Mouse (Mus musculus): ENCODE data around the gene Gm26938. TPM values are rescaled to one million over a fixed set of nuclear protein-coding genes. Genes with fewer than 3 reads are reported as not detected.

Gene Gm26938
- polyA plus RNA-seq, 1 experiment from 2014 or later = 0.31 TPM

- 58% methylated on average over 12 of the region's 12 CpGs for WGBS
- no peak for DNase-seq (ENCODE audit: extremely low spot score, low spot score)
- peak overlapping the region; percentile 85 for H3K27ac ChIP-seq
- no peaks in the 10 kb centered on the region for H3K27me3 ChIP-seq (ENCODE audit: poor library complexity, severe bottlenecking)
- H3K36me3 ChIP-seq (replicated peaks) = peaks cover 28% of the 10 kb centered on the region
- peaks cover 73% of the 10 kb centered on the region for H3K4me1 ChIP-seq
- H3K9me3 ChIP-seq = no peaks in the 10 kb centered on the region
- peak overlapping the region; percentile 38 for H3K4me3 ChIP-seq
These were observed 27.9 kb downstream of the Gm26938 start for GRCm38 (mm10) chr5:139798168-139798900.

DNA sequence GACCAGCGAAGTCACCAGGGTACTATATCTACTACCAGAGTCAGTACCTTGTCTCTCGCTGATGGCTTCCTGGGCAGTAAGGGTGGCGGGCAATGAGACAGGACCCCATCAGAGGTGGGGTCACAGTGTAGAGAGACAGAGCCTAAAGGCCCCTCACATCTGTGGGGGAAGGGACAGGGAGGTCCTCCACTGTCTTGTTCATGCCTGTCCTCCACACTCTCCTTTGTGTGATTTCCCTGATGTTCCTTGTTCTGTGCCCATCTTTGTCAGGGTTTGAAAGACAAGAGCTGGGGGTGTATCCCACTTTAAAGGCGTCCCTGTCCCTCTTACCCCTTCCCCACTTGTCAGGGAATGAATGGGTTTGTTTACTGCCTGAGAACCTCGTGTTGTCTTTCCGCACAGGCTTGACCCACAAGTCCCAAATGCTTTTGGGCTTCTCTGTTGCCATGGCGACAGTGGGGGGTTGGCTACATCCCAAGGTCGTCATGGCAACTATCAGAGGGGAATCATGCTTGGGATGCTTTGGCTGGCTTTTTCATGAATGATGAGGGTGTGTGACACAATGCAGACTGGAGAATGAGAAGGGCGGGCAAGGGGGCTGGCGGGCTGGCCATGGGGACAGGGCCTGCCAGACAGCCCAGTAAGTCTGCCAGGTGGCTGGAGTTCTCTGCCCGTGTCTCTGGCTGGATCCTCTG lies 28.6 kb downstream of the Gm26938 start:
- Histone ChIP-seq H3K27me3 (ENCODE audit: poor library complexity, severe bottlenecking) (no peaks in the 10 kb centered on the region), H3K4me1 (peaks cover 71% of the 10 kb centered on the region), H3K27ac (peak overlapping the region; percentile 85), H3K9me3 (no peaks in the 10 kb centered on the region), H3K4me3 (peak overlapping the region; percentile 38), H3K36me3 (replicated peaks) (peaks cover 28% of the 10 kb centered on the region)
- 36% methylated on average over 11 of the region's 11 CpGs for WGBS
- peak; percentile 79 for DNase-seq (ENCODE audit: extremely low spot score, low spot score)

- no peaks in the 10 kb centered on the region for H3K9me3 ChIP-seq
- H3K36me3 ChIP-seq (replicated peaks) = peaks cover 25% of the 10 kb centered on the region
- H3K4me1 ChIP-seq = peaks cover 76% of the 10 kb centered on the region
- 47% methylated on average over 13 of the region's 13 CpGs for WGBS
- DNase-seq (ENCODE audit: extremely low spot score, low spot score) = peak; percentile 44
- H3K27me3 ChIP-seq (ENCODE audit: poor library complexity, severe bottlenecking) = no peaks in the 10 kb centered on the region
- H3K4me3 ChIP-seq = peak overlapping the region; percentile 38; the same call in 1 of the 2 replicates
- H3K27ac ChIP-seq = peak overlapping the region; percentile 85
These were observed 29.3 kb downstream of the Gm26938 start for GRCm38 (mm10) chr5:139796900-139797299.

GRCm38 (mm10) chr5:139796001-139796620 lies 30.1 kb downstream of the Gm26938 start:
- H3K4me3 ChIP-seq = no peak overlapping the region
- DNase-seq (ENCODE audit: extremely low spot score, low spot score) = no peak
- H3K27ac ChIP-seq = peak overlapping the region; percentile 85
- peaks cover 19% of the 10 kb centered on the region for H3K36me3 ChIP-seq (replicated peaks)
- H3K27me3 ChIP-seq (ENCODE audit: poor library complexity, severe bottlenecking) = no peaks in the 10 kb centered on the region
- WGBS = 89% methylated on average over 9 of the region's 9 CpGs
- peaks cover 84% of the 10 kb centered on the region for H3K4me1 ChIP-seq
- H3K9me3 ChIP-seq = no peaks in the 10 kb centered on the region

GRCm38 (mm10) chr5:139794938-139795337 lies 31.3 kb downstream of the Gm26938 start:
- no peak for DNase-seq (ENCODE audit: extremely low spot score, low spot score)
- 77% methylated on average over 10 of the region's 10 CpGs for WGBS
- no peaks in the 10 kb centered on the region for H3K9me3 ChIP-seq
- no peaks in the 10 kb centered on the region for H3K27me3 ChIP-seq (ENCODE audit: poor library complexity, severe bottlenecking)
- peak overlapping the region; percentile 17; the same call in 1 of the 2 replicates for H3K27ac ChIP-seq
- no peak overlapping the region for H3K4me3 ChIP-seq
- peaks cover 85% of the 10 kb centered on the region for H3K4me1 ChIP-seq
- peaks cover 8% of the 10 kb centered on the region for H3K36me3 ChIP-seq (replicated peaks)

DNA sequence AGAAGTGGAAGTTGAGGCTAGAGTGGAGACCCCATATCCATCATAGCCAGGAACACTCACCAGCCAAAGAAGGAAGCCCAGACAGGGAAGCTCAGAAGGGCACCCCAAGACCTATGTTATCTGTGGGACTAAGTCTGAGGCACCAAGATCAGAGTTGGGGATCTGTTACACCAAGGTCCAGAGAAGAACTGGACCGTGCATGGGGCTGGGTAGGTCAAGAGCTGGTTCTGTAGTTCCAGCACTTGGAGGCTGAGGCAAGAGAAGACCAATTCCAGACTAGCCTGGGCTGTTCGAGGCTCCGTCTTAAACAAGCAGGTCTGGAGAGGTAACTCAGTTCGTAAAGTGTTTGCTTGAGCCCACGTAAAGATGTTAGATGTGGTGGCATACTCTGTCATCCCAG lies 32.1 kb downstream of the Gm26938 start:
- Histone ChIP-seq H3K27me3 (ENCODE audit: poor library complexity, severe bottlenecking) (no peaks in the 10 kb centered on the region), H3K9me3 (no peaks in the 10 kb centered on the region), H3K27ac (no peak overlapping the region), H3K4me3 (no peak overlapping the region), H3K36me3 (replicated peaks) (no peaks in the 10 kb centered on the region; the same call in 1 of the 2 replicates), H3K4me1 (peaks cover 83% of the 10 kb centered on the region)
- DNase-seq (ENCODE audit: extremely low spot score, low spot score) = no peak
- WGBS = 88% methylated on average over 5 of the region's 5 CpGs

- DNase-seq (ENCODE audit: extremely low spot score, low spot score) = no peak
- WGBS = 87% methylated on average over 11 of the region's 11 CpGs
- Histone ChIP-seq H3K9me3 (no peaks in the 10 kb centered on the region), H3K27me3 (ENCODE audit: poor library complexity, severe bottlenecking) (no peaks in the 10 kb centered on the region), H3K4me1 (peaks cover 77% of the 10 kb centered on the region), H3K36me3 (replicated peaks) (no peaks in the 10 kb centered on the region), H3K4me3 (peak overlapping the region; percentile 98; the same call in 1 of the 2 replicates), H3K27ac (no peak overlapping the region)
These were observed 32.7 kb downstream of the Gm26938 start for GRCm38 (mm10) chr5:139793338-139794089.

DNA sequence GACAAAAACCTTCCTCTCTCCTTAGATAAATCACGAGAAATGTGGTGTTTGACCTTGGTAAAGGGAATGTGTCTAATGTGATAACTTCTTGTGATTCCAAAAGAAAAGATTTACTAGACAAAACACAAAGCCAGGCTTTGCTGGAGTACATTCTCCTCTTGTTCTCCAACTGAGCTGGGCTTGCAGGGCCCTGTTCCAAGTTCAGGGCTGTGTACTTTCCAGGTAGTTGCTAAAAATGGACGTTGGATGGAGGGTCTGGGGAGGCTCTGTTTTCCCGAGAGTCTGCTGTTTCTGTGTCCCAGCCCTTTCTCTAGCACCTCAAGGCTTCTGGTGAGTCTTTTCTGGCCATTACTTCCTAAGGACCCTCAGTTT lies 33.3 kb downstream of the Gm26938 start:
- no peaks in the 10 kb centered on the region for H3K9me3 ChIP-seq
- H3K4me3 ChIP-seq = peak overlapping the region; percentile 98; the same call in 1 of the 2 replicates
- H3K27ac ChIP-seq = no peak overlapping the region
- H3K27me3 ChIP-seq (ENCODE audit: poor library complexity, severe bottlenecking) = no peaks in the 10 kb centered on the region
- DNase-seq (ENCODE audit: extremely low spot score, low spot score) = no peak
- peaks cover 71% of the 10 kb centered on the region for H3K4me1 ChIP-seq
- no peaks in the 10 kb centered on the region for H3K36me3 ChIP-seq (replicated peaks)
- WGBS = 73% methylated on average over 3 of the region's 3 CpGs

GRCm38 (mm10) chr5:139792159-139792775 lies 33.9 kb downstream of the Gm26938 start:
- Histone ChIP-seq H3K4me3 (peak overlapping the region; percentile 98), H3K27ac (peak overlapping the region; percentile 85; the same call in 1 of the 2 replicates), H3K36me3 (replicated peaks) (no peaks in the 10 kb centered on the region), H3K9me3 (no peaks in the 10 kb centered on the region), H3K27me3 (ENCODE audit: poor library complexity, severe bottlenecking) (no peaks in the 10 kb centered on the region), H3K4me1 (peaks cover 64% of the 10 kb centered on the region)
- WGBS = 24% methylated on average over 11 of the region's 11 CpGs
- no peak for DNase-seq (ENCODE audit: extremely low spot score, low spot score)

DNA sequence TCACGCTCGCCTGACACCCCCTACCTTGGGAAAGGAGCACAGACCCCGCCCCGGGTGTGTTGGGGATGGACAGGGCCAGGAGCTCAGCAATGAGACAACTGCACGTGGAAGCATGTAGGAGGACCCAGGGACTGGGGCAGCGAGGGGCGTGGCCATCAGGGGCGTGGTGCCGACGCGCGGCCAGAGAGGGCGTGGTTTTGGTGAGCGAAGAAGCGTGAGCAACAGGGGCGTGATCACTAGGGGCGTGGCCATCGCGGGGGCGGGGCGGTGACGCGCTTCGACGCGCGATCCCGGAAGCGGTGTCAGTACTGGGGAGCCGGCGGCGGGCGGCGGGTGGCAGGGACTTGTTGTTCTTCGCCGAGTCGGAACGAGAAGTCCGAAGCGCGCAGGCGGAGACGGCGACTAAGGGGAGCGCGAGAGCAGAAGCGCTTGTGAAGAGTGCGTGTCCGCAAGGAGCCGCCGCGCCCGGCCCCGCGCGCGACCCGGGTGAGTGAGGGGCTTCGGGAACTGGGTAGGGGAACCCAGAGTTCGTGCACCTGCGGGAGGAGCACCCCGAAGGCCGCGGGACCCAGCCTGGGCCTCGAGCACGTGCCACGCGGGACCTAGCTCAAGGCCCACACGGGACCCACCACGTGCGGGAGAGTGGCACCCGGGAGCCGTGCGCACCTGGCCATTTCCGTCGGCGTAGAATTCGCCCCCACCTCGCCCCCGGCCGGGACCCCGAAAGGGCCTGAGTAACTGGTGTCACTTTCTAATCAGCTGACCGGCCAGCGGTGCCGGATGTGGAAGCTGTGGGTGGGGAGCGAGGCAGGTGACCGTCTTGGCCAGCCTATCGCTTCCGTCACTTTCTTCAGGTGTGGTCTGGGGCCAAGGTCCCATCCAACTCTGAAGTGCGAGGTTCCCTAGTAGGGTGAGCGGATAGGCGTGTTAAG lies 34.7 kb downstream of the Gm26938 start, which contains the start of gene Mafk:
Mafk (plus strand) TSS at position 287 of the 932 bp plus-strand sequence.
- WGBS = under 1% methylated on average over 92 of the region's 92 CpGs
- H3K4me1 ChIP-seq = peaks cover 56% of the 10 kb centered on the region
- peak; percentile 96 for DNase-seq (ENCODE audit: extremely low spot score, low spot score)

GRCm38 (mm10) chr5:139789466-139789865 lies 36.7 kb downstream of the Gm26938 start:
- no peaks in the 10 kb centered on the region for H3K27me3 ChIP-seq (ENCODE audit: poor library complexity, severe bottlenecking)
- no peak overlapping the region for H3K27ac ChIP-seq
- H3K36me3 ChIP-seq (replicated peaks) = no peaks in the 10 kb centered on the region
- 58% methylated on average over 4 of the region's 4 CpGs for WGBS
- peaks cover 36% of the 10 kb centered on the region for H3K4me1 ChIP-seq
- no peaks in the 10 kb centered on the region for H3K9me3 ChIP-seq
- H3K4me3 ChIP-seq = no peak overlapping the region
- no peak for DNase-seq (ENCODE audit: extremely low spot score, low spot score)

More for the DNA sequence above, 34.7 kb downstream of the Gm26938 start, which contains the start of gene Mafk:
- Histone ChIP-seq H3K36me3 (replicated peaks) (no peaks in the 10 kb centered on the region), H3K27ac (peak within 1 kb of the TSS; percentile 85), H3K9me3 (no peaks in the 10 kb centered on the region), H3K27me3 (ENCODE audit: poor library complexity, severe bottlenecking) (no peaks in the 10 kb centered on the region), H3K4me3 (peak within 1 kb of the TSS; percentile 98)
